Mouse (Mus musculus) lung, postnatal 36 days (tissue): ENCODE data around the gene Hook2.

Source experiments
- DNase-seq: peaks from one replicate; pipeline ENCODE4 v3.0.0; 2022; ENCODE audit warnings: mixed read lengths

Hook2 gene

GRCm38 (mm10) chr8:84989311-84989731 is 1.1 kb upstream of the Hook2 start:
- DNase-seq = peak; percentile 78

- DNase-seq = peak; percentile 98
Measured at GRCm38 (mm10) chr8:84989810-84990209, 593 bp upstream of the Hook2 start.

GRCm38 (mm10) chr8:84990836-84991235 is 433 bp downstream of the Hook2 start:
- peak; percentile 94 for DNase-seq

- no peak for DNase-seq
Measured at GRCm38 (mm10) chr8:84994375-84994774, 4.0 kb downstream of the Hook2 start.

GRCm38 (mm10) chr8:84995680-84996079 is 5.3 kb downstream of the Hook2 start:
- DNase-seq = no peak

GRCm38 (mm10) chr8:84996978-84997377 is 6.6 kb downstream of the Hook2 start:
- no peak for DNase-seq

- peak; percentile 96 for DNase-seq
Measured at GRCm38 (mm10) chr8:84997649-84998295, 7.4 kb downstream of the Hook2 start.

GRCm38 (mm10) chr8:85007686-85008085 is 17.3 kb downstream of the Hook2 start:
- DNase-seq = peak; percentile 62

GRCm38 (mm10) chr8:85011242-85011641 is 20.8 kb downstream of the Hook2 start:
- DNase-seq = no peak

- peak; percentile 89 for DNase-seq
Measured at GRCm38 (mm10) chr8:85013230-85013840, 22.9 kb downstream of the Hook2 start.

GRCm38 (mm10) chr8:85014431-85014830 is 24.0 kb downstream of the Hook2 start, which contains the start of gene Best2:
TSS of gene Best2 (minus strand) at chr8:85014531.
- no peak for DNase-seq

- DNase-seq = no peak
Measured at GRCm38 (mm10) chr8:85016724-85017123, 26.3 kb downstream of the Hook2 start.

GRCm38 (mm10) chr8:85017209-85017608 is 26.8 kb downstream of the Hook2 start:
- DNase-seq = no peak

GRCm38 (mm10) chr8:85021514-85022055 is 31.2 kb downstream of the Hook2 start:
- DNase-seq = no peak

- DNase-seq = no peak
Measured at GRCm38 (mm10) chr8:85023846-85024245, 33.4 kb downstream of the Hook2 start.

- peak; percentile 95 for DNase-seq
Measured at GRCm38 (mm10) chr8:85025098-85025932, 34.9 kb downstream of the Hook2 start, which contains the start of gene Asna1. TSS of gene Asna1 (minus strand) at chr8:85025281.

GRCm38 (mm10) chr8:85026670-85027515 is 36.5 kb downstream of the Hook2 start, which contains the start of gene Trir:
TSS of gene Trir (plus strand) at chr8:85026823.
- DNase-seq = peak; percentile 99

GRCm38 (mm10) chr8:85027516-85027855 is 37.1 kb downstream of the Hook2 start:
- DNase-seq = peak; percentile 19

- DNase-seq = no peak
Measured at GRCm38 (mm10) chr8:85027922-85028321, 37.5 kb downstream of the Hook2 start.

GRCm38 (mm10) chr8:85029271-85029670 is 38.9 kb downstream of the Hook2 start:
- DNase-seq = no peak

- DNase-seq = no peak
Measured at GRCm38 (mm10) chr8:85032622-85033311, 42.4 kb downstream of the Hook2 start.

GRCm38 (mm10) chr8:85033867-85034266 is 43.5 kb downstream of the Hook2 start:
- peak; percentile 64 for DNase-seq
